Mouse (Mus musculus) neutrophil, adult 65 days (primary cell): ENCODE data around the gene Aldh3a2. TPM values are rescaled to one million over a fixed set of nuclear protein-coding genes. Genes with fewer than 3 reads are reported as not detected.

Source experiments
- total RNA-seq: library from RNA; stranded (reverse); gene quantifications from 2 replicates; pipeline ENCODE4 v1.2.4, GENCODE M21; 2023

Gene Aldh3a2
- total RNA-seq = 72.6 and 108 TPM in 2 replicates

GRCm38 (mm10) chr11:61266551-61267533, at the start of gene Aldh3a2:
Gene Aldh3a2, minus strand, starts transcription at chr11:61267464.

GRCm38 (mm10) chr11:61207487-61208246, 59.6 kb downstream of the Aldh3a2 start, which contains the start of gene Aldh3a1:
Gene Aldh3a1, plus strand, starts transcription at chr11:61207537.

GRCm38 (mm10) chr11:61174821-61175658, 92.2 kb downstream of the Aldh3a2 start, which contains the start of gene Usp22:
Gene Usp22, minus strand, starts transcription at chr11:61175055.

Other genes with a start within 250 kb of the Aldh3a2 start
- not detected in 2 replicates for gene Kcnj12, start 244.9 kb downstream of the Aldh3a2 start, total RNA-seq
- 18.0 and 19.6 TPM in 2 replicates for gene Tnfrsf13b, start 140.7 kb downstream of the Aldh3a2 start, total RNA-seq
- gene Usp22, start 92.4 kb downstream of the Aldh3a2 start, total RNA-seq = 70.4 and 83.2 TPM in 2 replicates
- gene Aldh3a1, start 59.9 kb downstream of the Aldh3a2 start, total RNA-seq = not detected in 2 replicates
- not detected in 2 replicates for gene Slc47a2, start 75.4 kb upstream of the Aldh3a2 start, total RNA-seq
- gene Slc47a1, start 110.9 kb upstream of the Aldh3a2 start, total RNA-seq = not detected in 2 replicates
- gene Rnf112, start 186.7 kb upstream of the Aldh3a2 start, total RNA-seq = not detected in 2 replicates
- not detected in 2 replicates for gene Mfap4, start 218.0 kb upstream of the Aldh3a2 start, total RNA-seq
- gene Mapk7, start 226.9 kb upstream of the Aldh3a2 start, total RNA-seq = 42.8 and 48.1 TPM in 2 replicates
- not detected in 2 replicates for gene B9d1, start 237.7 kb upstream of the Aldh3a2 start, total RNA-seq